Comparison of ENCODE assay signal across 10 mouse cellular contexts in the genomic region with DNA sequence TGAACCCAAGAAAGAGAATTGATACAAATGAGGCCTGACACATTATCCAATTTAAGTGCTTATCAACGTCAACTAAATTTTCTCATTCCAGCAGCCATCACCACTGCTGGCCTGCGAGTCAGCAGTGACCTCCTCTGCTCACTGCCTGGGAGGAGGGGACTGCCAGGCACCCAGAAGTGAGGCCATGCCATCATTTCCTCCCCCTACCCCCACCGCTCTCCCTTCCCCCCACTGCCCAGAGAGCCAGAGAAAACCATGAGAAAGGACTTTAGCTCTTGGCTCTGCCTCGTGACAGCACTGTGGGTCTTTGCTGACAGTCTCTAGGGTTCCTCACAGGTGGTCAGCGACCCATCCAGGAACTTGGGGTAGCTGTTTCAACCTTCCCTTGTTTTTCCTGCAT. TPM values are rescaled to one million over a fixed set of nuclear protein-coding genes. Genes with fewer than 3 reads are reported as not detected.
DNase-seq lines count a peak whose midpoint lies in the region; ATAC-seq lines count a peak whose summit lies in the region.
"Had no signal": no experiment of that assay in that cellular context is flagged by ENCODE, and none has a peak within 500 bp of the region (broad histone marks: within the 10 kb centered on the region; RNA-seq: fewer than 3 reads in every experiment).

No protein-coding gene starts in this region.

- no peak overlapping the region for H3K4me2 ChIP-seq in hindbrain, embryonic 15.5 days
- no peak overlapping the region for H3K4me2 ChIP-seq in hindbrain, embryonic 14.5 days (replicated peaks)
- H3K4me2 ChIP-seq in neural tube, embryonic 13.5 days: no peak overlapping the region
- H3K4me2 ChIP-seq: forebrain, embryonic 15.5 days had no signal

- H3K27me3 ChIP-seq in hindbrain, embryonic 15.5 days: no peaks in the 10 kb centered on the region
- no peaks in the 10 kb centered on the region for H3K27me3 ChIP-seq in hindbrain, embryonic 14.5 days (ENCODE audit: control insufficient read depth, insufficient read depth, low read length)
- 0 out of 2 replicates have a peak, but pooled peaks cover 3% of the 10 kb centered on the region for H3K27me3 ChIP-seq in neural tube, embryonic 13.5 days
- H3K27me3 ChIP-seq: forebrain, embryonic 15.5 days had no signal

- 32% methylated on average over 5 of the region's 5 CpGs for WGBS in hindbrain, embryonic 15.5 days
- whole genome bisulfite sequencing in hindbrain, embryonic 14.5 days: 45% methylated on average over 5 of the region's 5 CpGs
- 40% methylated on average over 5 of the region's 5 CpGs for WGBS in neural tube, embryonic 13.5 days

- H3K36me3 ChIP-seq in hindbrain, embryonic 15.5 days: peaks cover 19% of the 10 kb centered on the region
- H3K36me3 ChIP-seq in hindbrain, embryonic 14.5 days (replicated peaks; ENCODE audit: control insufficient read depth, insufficient read depth): peaks cover 54% of the 10 kb centered on the region
- peaks cover 50% of the 10 kb centered on the region for H3K36me3 ChIP-seq in neural tube, embryonic 13.5 days

- H3K9me3 ChIP-seq in hindbrain, embryonic 15.5 days: no peaks in the 10 kb centered on the region
- H3K9me3 ChIP-seq in hindbrain, embryonic 14.5 days (ENCODE audit: control insufficient read depth, low read length): no peaks in the 10 kb centered on the region
- no peaks in the 10 kb centered on the region for H3K9me3 ChIP-seq in neural tube, embryonic 13.5 days
- H3K9me3 ChIP-seq: forebrain, embryonic 15.5 days had no signal

- no peak overlapping the region for H3K4me3 ChIP-seq in hindbrain, embryonic 15.5 days
- H3K4me3 ChIP-seq in hindbrain, embryonic 14.5 days (replicated peaks; ENCODE audit: low read length): no peak overlapping the region
- no peak overlapping the region for H3K4me3 ChIP-seq in neural tube, embryonic 13.5 days
- H3K4me3 ChIP-seq: forebrain, embryonic 15.5 days had no signal

- peaks cover 7% of the 10 kb centered on the region; the same call in 1 of the 2 replicates for H3K4me1 ChIP-seq in hindbrain, embryonic 15.5 days (replicated peaks)
- no peaks in the 10 kb centered on the region; the same call in 1 of the 2 replicates for H3K4me1 ChIP-seq in hindbrain, embryonic 14.5 days (replicated peaks; ENCODE audit: control insufficient read depth, insufficient read depth, low read length)
- H3K4me1 ChIP-seq in neural tube, embryonic 13.5 days (replicated peaks): peaks cover 7% of the 10 kb centered on the region

- peak; percentile 39; the same call in 1 of the 2 replicates for ATAC-seq in hindbrain, embryonic 15.5 days (ENCODE audit: low FRiP score, low read depth)
- ATAC-seq in hindbrain, embryonic 14.5 days (ENCODE audit: low FRiP score): no peak
- no peak for ATAC-seq in neural tube, embryonic 13.5 days (ENCODE audit: low read depth)
- peak; percentile 37; the same call in 1 of the 2 replicates for ATAC-seq in megakaryocyte progenitor cell, adult 5-6 weeks (replicated peaks; ENCODE audit: poor library complexity)
- ATAC-seq: forebrain, embryonic 15.5 days had no signal

- DNase-seq in hindbrain, embryonic 14.5 days (ENCODE audit: low spot score): no peak
- no peak for DNase-seq in neural tube, embryonic 10.5 days (ENCODE audit: extremely low spot score, low spot score)
- peak; percentile 33 to 67 for DNase-seq in kidney, postnatal 25 days
- DNase-seq in urinary bladder, adult 2 months (ENCODE audit: low spot score): no peak
- no peak for DNase-seq in ovary, postnatal 10 days (ENCODE audit: low spot score)

- H3K9ac ChIP-seq in hindbrain, embryonic 15.5 days: no peak overlapping the region
- no peak overlapping the region for H3K9ac ChIP-seq in hindbrain, embryonic 14.5 days
- 0 out of 2 replicates have a peak overlapping the region, but pooled peaks have one; percentile 17 for H3K9ac ChIP-seq in neural tube, embryonic 13.5 days
- H3K9ac ChIP-seq: forebrain, embryonic 15.5 days; liver, embryonic 14.5 days had no signal

- H3K27ac ChIP-seq in hindbrain, embryonic 15.5 days (replicated peaks): no peak overlapping the region
- H3K27ac ChIP-seq in hindbrain, embryonic 14.5 days: no peak overlapping the region
- no peak overlapping the region for H3K27ac ChIP-seq in neural tube, embryonic 13.5 days (replicated peaks)
- H3K27ac ChIP-seq: forebrain, embryonic 15.5 days; liver, embryonic 14.5 days had no signal

RNA-seq across cellular contexts. Expression of gene Nrxn2, which starts 56.6 kb away (rescaled TPM):
- polyA plus RNA-seq in hindbrain, embryonic 15.5 days (2015; fragmentation: Nextera tagmentation; extraction: Ambion mirVana): 44.3 and 46.6 TPM in 2 replicates
- polyA plus RNA-seq in hindbrain, embryonic 14.5 days (2014; fragmentation: Nextera tagmentation; extraction: Ambion mirVana): 60.6 and 66.4 TPM in 2 replicates
- polyA plus RNA-seq in neural tube, embryonic 13.5 days (2015; fragmentation: Nextera tagmentation; extraction: Ambion mirVana): 24.0 and 28.9 TPM in 2 replicates
- total RNA-seq in megakaryocyte progenitor cell, adult 5-6 weeks (2015): not detected in 2 replicates
- total RNA-seq in megakaryocyte progenitor cell, adult 5-6 weeks (2017): not detected in 2 replicates
- 1.3 and 1.5 TPM in 2 replicates for polyA plus RNA-seq in urinary bladder, adult 2 months (2012; rRNA removed)

Comparison
In these comparisons a context has a peak if more than half of its experiments do, and no peak if none do; other contexts are left out.
1. ATAC-seq: peak in hindbrain, embryonic 15.5 days (single experiment) and megakaryocyte progenitor cell, adult 5-6 weeks (single experiment); none in hindbrain, embryonic 14.5 days (single experiment) and neural tube, embryonic 13.5 days (single experiment).
2. DNase-seq: peak in kidney, postnatal 25 days (2 of 2); none in hindbrain, embryonic 14.5 days (single experiment), neural tube, embryonic 10.5 days (single experiment), urinary bladder, adult 2 months (single experiment) and ovary, postnatal 10 days (single experiment).